Mouse (Mus musculus): ENCODE measurements around the gene Mpp1. TPM values are rescaled to one million over a fixed set of nuclear protein-coding genes. Genes with fewer than 3 reads are reported as not detected.

The Mpp1 gene
- polyA plus RNA-seq, 1 experiment = 126 TPM

- Histone ChIP-seq H3K27me3 (ENCODE audit: control insufficient read depth, insufficient read depth, low read length) (no peaks in the 10 kb centered on the region), H3K4me1 (replicated peaks; ENCODE audit: control insufficient read depth, insufficient read depth, low read length) (0 out of 2 replicates have a peak, but pooled peaks cover 2% of the 10 kb centered on the region), H3K36me3 (ENCODE audit: control insufficient read depth, insufficient read depth, low read length) (no peaks in the 10 kb centered on the region), H3K27ac (ENCODE audit: control insufficient read depth, insufficient read depth, low read length) (no peak overlapping the region), H3K4me3 (ENCODE audit: control insufficient read depth, insufficient read depth, low read length) (no peak overlapping the region)
- TF ChIP-seq POLR2A (IDR thresholded peaks at IDR 0.05; ENCODE audit: control insufficient read depth, extremely low read depth, insufficient read depth, low read length, poor library complexity) (no peak), CTCF (IDR thresholded peaks at IDR 0.05; ENCODE audit: borderline replicate concordance, control insufficient read depth, extremely low read depth, insufficient read depth, low read length, poor library complexity) (no peak)
- WGBS = 5% methylated on average over 1 of the region's 1 CpGs
- no peak for DNase-seq
Measured at GRCm38 (mm10) chrX:75085654-75086053, 45.2 kb downstream of the Mpp1 start.

DNA sequence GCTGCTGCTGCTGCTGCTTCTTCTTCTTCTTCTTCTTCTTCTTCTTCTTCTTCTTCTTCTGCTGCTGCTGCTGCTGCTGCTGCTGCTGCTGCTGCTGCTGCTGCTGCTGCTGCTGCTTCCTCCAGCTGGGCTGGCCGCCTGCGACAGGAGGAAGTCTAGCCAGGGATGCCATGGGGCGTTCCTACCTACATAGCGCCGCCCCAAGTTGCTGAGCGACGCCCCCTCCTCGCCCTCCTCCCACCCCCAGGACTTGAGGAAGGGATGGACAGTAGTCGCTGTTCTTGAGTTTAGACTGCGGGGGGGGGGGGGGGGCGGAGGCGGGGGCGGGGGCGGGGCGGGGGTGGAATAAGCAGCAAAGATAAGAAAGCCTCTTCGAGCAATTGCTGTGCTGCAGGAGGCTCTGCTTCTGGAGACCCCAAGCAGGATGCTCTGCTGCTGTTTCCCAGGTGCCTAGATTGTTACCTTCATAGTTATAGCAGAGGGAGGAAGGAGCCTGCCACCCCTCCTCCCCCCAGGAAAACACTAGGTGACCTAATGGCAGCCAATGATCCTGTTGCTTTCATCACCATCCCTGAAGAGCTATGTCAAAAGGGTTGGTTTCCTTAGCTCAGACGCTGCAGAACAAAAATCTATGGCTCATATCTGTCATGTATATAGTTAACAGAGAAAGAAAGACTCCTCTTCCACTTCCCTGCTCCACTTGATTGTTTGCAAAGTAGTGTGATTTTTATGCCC, 45.9 kb downstream of the Mpp1 start, which contains the start of gene Gab3:
Gab3 (minus strand) TSS at position 685 of the 735 bp plus-strand sequence.
- no peaks in the 10 kb centered on the region for H3K27me3 ChIP-seq (ENCODE audit: control insufficient read depth, insufficient read depth, low read length)
- H3K4me3 ChIP-seq (ENCODE audit: control insufficient read depth, insufficient read depth, low read length) = peak within 1 kb of the TSS; percentile 78
- H3K27ac ChIP-seq (ENCODE audit: control insufficient read depth, insufficient read depth, low read length) = no peak within 1 kb of the TSS; the same call in 1 of the 2 replicates
- WGBS = 0% methylated on average over 8 of the region's 17 CpGs
- H3K4me1 ChIP-seq (replicated peaks; ENCODE audit: control insufficient read depth, insufficient read depth, low read length) = 0 out of 2 replicates have a peak, but pooled peaks cover 2% of the 10 kb centered on the region
- no peak for TF ChIP-seq CTCF (IDR thresholded peaks at IDR 0.05; ENCODE audit: borderline replicate concordance, control insufficient read depth, extremely low read depth, insufficient read depth, low read length, poor library complexity)
- no peak for TF ChIP-seq POLR2A (IDR thresholded peaks at IDR 0.05; ENCODE audit: control insufficient read depth, extremely low read depth, insufficient read depth, low read length, poor library complexity)
- no peaks in the 10 kb centered on the region for H3K36me3 ChIP-seq (ENCODE audit: control insufficient read depth, insufficient read depth, low read length)
- peak; percentile 59 for DNase-seq

DNA sequence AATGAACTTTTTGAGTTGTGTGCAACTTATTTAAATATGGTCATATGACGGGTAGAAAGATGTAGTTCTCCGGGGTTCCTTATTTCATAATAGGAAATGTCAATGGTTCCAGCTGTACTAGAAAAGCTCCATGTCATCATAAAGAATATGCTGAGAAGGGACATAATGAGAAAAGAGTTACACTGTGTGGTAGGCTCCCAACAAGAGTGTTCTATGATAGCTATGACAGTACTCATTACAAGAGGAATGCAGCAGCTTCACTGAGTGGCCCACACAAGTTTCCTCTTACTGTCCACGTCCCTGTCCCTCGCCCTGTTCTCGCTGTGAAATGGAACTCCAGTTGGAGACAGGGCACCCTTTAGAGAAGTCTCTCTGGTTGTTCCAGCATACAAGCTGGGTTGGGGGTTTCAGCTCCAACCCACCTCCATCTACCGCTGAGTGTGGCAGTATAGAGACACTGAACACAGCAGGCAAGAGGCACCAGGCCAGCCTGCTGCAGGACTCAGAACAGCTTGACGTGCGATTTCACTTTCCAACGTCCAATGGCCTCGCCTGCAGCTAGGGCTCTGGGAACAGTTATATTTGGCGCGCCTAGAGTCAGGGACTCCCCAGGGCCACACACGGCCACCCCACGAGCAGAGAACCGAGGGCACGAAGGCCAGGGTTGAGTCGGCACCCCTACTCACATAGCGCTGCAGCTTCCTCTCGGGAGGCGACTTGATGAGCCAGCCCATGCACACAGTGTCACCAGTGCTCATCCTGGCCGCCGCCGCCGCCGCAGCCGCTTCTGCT, 46.6 kb downstream of the Mpp1 start:
- peak overlapping the region; percentile 78 for H3K4me3 ChIP-seq (ENCODE audit: control insufficient read depth, insufficient read depth, low read length)
- H3K36me3 ChIP-seq (ENCODE audit: control insufficient read depth, insufficient read depth, low read length) = no peaks in the 10 kb centered on the region
- 6% methylated on average over 26 of the region's 26 CpGs for WGBS
- 0 out of 2 replicates have a peak, but pooled peaks cover 2% of the 10 kb centered on the region for H3K4me1 ChIP-seq (replicated peaks; ENCODE audit: control insufficient read depth, insufficient read depth, low read length)
- H3K27ac ChIP-seq (ENCODE audit: control insufficient read depth, insufficient read depth, low read length) = no peak overlapping the region; the same call in 1 of the 2 replicates
- no peak for TF ChIP-seq CTCF (IDR thresholded peaks at IDR 0.05; ENCODE audit: borderline replicate concordance, control insufficient read depth, extremely low read depth, insufficient read depth, low read length, poor library complexity)
- TF ChIP-seq POLR2A (IDR thresholded peaks at IDR 0.05; ENCODE audit: control insufficient read depth, extremely low read depth, insufficient read depth, low read length, poor library complexity) = no peak
- no peaks in the 10 kb centered on the region for H3K27me3 ChIP-seq (ENCODE audit: control insufficient read depth, insufficient read depth, low read length)
- no peak for DNase-seq

- peak; percentile 31 for DNase-seq
- H3K36me3 ChIP-seq (ENCODE audit: control insufficient read depth, insufficient read depth, low read length) = no peaks in the 10 kb centered on the region
- no peak overlapping the region for H3K4me3 ChIP-seq (ENCODE audit: control insufficient read depth, insufficient read depth, low read length)
- H3K27me3 ChIP-seq (ENCODE audit: control insufficient read depth, insufficient read depth, low read length) = no peaks in the 10 kb centered on the region
- WGBS = 69% methylated on average over 2 of the region's 2 CpGs
- H3K27ac ChIP-seq (ENCODE audit: control insufficient read depth, insufficient read depth, low read length) = no peak overlapping the region
- TF ChIP-seq POLR2A (IDR thresholded peaks at IDR 0.05; ENCODE audit: control insufficient read depth, extremely low read depth, insufficient read depth, low read length, poor library complexity) (no peak), CTCF (IDR thresholded peaks at IDR 0.05; ENCODE audit: borderline replicate concordance, control insufficient read depth, extremely low read depth, insufficient read depth, low read length, poor library complexity) (no peak)
- 0 out of 2 replicates have a peak, but pooled peaks cover 2% of the 10 kb centered on the region for H3K4me1 ChIP-seq (replicated peaks; ENCODE audit: control insufficient read depth, insufficient read depth, low read length)
Measured at GRCm38 (mm10) chrX:75082351-75082750, 48.5 kb downstream of the Mpp1 start.

Other genes with a start within 250 kb of the Mpp1 start
- 2.6 and 3.0 TPM in 2 replicates for gene Gab3, start 45.6 kb downstream of the Mpp1 start, polyA plus RNA-seq (2012; rRNA removed)
- 22.0 and 28.8 TPM in 2 replicates for gene Dkc1, start 35.2 kb downstream of the Mpp1 start, polyA plus RNA-seq (2012; rRNA removed)
- not detected in 2 replicates for gene Smim9, start 32.8 kb upstream of the Mpp1 start, polyA plus RNA-seq (2012; rRNA removed)